Mouse (Mus musculus): ENCODE measurements at regions not wholly inside any gene's neighbourhood (a gene's known extent, or its start where the extent isn't known, plus 50 kb on each side); places are given as distances from the start of the nearest gene placed in this dataset.
A peak's percentile ranks its signal among the peaks of the same experiment; 100 is the strongest.

- intact Hi-C loops (cut with DNase I), result no loop called here
- DNase-seq, result no peak
Observed at GRCm38 (mm10) chr13:102113941-102114340, 345.9 kb upstream of the Pik3r1 start.

DNA sequence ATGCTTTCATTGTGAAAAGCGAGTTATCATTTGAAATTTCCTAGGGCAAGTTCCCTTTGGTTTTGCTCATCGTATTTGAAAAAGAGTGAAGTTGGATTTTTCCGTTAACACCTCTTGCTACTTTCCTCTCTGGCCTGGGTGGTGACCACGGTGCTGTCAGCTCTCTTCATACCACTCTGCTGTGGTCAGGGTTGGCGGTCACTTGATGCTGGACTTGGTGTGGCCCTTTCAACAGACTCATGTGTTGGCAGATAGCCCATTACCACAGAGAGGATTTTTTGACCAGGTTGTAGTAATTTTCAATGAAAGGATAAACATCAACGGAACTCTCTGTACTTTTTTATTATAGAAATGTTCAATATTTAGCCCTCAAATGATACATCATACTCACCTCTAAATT is 354.3 kb upstream of the Pik3r1 start:
- DNase-seq, result no peak
- intact Hi-C loops (cut with DNase I), result no loop called here

DNA sequence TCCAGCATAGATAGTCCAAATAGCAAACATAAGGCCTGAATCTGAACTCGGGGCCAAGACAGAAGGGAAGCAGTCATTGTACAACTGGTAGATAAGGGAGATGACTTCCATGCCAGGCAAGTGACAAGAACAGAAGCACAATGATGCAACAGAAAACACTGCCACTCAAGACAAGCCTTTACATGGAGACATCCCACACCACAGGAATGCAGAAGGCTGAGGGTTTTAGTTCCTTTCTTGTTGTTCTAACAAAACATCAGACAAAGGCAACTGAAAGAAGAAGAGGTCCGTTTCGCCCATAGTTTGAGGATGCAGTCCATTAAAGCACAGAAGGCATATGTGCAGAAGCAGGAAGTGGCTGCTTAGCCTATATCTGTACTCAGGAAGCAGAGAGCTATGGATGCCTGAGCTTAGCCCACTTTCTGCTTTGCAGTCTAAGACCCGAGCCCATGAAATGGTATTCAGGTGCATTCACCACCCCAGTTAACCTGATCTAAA is 360.0 kb upstream of the Pik3r1 start:
- intact Hi-C loops (cut with DNase I), result no loop called here
- DNase-seq, result no peak

DNA sequence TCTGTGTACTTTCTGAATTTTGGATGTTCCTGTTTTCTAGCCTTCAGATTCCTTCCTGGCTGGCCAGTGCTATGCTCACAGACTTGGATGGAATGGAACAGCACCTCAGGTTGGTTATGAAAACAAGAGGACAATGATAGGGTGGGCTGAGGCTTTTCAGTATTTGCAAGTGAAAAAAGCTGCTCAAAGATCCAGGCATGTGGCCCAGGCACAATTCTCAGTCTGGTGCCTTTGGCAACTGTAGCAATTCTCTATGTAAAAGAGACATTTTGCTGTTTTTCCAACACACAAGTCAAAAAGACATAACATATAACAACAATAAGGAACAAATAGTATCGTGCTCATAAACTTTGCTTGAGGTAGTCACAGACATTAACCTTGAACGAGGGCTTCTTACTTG is 363.4 kb upstream of the Pik3r1 start:
- DNase-seq, result no peak
- intact Hi-C loops (cut with DNase I), result no loop called here

DNA sequence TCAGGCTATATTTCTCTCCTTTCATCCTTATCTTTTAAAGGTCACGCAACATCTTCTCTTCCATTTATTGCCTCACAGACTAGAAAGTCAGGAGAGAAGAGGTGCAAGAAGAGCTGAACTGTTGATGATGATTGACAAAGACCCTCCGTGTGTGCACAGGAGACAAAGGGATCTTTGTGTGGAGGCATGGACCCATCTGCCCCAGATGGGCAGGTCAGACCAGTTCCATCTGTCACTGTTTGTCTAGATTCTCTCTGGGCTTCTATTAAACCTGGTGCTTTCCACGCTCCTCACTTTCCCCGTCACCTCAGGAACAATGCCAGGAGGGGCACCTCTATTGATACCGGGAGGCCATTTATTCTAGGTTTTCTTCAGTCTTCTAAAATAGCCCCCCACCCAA is 364.1 kb upstream of the Pik3r1 start:
- intact Hi-C loops (cut with DNase I), result no loop called here
- DNase-seq, result peak; percentile 8

DNA sequence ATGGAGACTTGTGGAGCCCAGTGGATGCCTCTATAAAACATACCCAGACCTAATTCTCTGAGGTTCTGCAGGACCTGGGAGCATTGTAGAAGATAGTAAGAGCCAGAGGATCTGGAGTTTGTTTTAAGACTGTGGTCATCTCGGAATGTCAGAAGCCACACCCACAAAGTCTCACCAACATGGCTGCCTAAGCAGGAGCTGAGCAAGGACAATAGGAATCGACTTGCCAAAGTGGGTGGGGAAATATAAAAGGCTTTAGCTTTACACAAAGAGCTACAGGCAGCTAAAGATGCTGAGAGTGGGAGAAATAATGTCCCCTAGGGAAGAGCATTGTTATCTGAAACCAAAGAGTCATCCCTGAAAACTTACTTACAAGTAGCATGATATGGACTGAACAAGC is 364.7 kb upstream of the Pik3r1 start:
- intact Hi-C loops (cut with DNase I), result no loop called here
- DNase-seq, result no peak

- no peak for DNase-seq
- intact Hi-C loops (cut with DNase I), result no loop called here
Observed at GRCm38 (mm10) chr13:102135210-102135609, 367.2 kb upstream of the Pik3r1 start.

DNA sequence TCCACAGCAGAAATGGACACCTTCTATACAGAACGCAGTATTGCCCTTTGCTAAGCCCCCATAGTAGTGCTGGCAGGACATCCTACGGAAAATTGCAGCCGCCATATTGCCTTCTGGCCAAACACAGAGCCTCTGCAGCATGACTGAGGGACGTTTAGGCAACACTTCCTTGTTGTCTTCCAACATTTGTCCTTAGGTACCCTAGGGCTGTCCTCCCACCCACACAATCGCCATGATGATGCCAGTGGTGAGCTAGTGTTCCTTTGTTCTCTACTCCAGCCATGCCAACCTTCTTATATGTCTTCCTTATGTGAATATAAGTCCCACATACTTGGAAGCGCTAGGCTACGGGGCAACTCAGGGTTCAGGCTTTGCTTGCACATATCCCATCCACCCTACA is 375.0 kb upstream of the Pik3r1 start:
- DNase-seq, result no peak
- intact Hi-C loops (cut with DNase I), result no loop called here

- DNase-seq, result no peak
- intact Hi-C loops (cut with DNase I), result no loop called here
Observed at GRCm38 (mm10) chr13:102143848-102144247, 375.8 kb upstream of the Pik3r1 start.

- no peak for DNase-seq
- intact Hi-C loops (cut with DNase I), result no loop called here
Observed at GRCm38 (mm10) chr13:102148039-102148438, 380.0 kb upstream of the Pik3r1 start.

DNA sequence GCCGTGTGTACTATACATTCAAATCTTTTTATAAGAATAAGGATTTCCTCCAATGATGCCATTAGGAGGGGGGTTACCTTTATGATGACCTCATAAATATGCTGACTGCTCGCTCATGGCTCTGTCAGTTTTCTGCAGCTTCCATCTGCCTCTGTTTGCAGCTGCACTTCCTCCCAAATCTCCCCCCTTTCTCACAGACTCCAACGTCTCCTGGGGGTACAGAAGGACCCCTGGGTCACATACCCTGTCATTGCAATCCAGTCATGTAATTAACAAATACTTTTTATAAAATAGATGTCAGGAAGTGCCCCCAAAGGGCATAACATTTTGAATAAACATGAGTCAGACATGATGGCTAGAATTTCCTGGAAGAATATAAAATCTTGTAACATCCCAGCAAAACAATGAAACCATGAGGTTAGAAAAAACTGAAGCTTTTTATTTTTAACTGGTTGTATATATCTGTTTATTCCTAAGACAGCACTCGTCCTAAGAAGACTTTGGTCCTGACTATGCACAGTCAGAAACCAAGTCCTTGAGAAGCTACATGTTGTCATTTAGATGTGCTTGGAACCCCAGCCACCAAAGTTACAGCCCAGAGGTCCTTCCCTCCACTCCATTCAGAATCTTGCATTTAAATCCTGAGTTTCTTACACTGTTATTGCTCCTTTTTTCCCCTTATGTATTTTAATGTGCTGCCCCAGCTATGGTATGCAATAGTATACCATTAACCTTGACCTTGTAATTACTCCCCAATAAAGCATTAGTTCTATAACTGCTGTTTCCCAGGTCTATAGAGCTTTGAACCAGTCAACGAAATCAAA is 386.0 kb upstream of the Pik3r1 start:
- no peak for DNase-seq
- intact Hi-C loops (cut with DNase I), result no loop called here

DNA sequence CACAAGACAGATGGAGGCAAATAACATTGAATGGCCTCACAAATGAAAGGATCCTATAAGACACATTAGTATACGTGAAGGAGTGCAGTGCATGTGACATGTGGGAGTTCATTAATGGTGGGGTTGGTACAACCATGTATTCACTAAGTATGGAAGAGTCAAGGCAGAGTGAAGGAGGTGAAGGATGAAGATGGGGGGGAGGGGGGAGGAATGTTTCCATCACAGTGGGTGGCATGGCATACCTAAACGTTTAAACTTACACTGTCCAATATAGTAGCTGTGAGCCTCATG is 386.5 kb upstream of the Pik3r1 start:
- DNase-seq, result no peak
- intact Hi-C loops (cut with DNase I), result no loop called here

GRCm38 (mm10) chr13:102157369-102158130 is 389.5 kb upstream of the Pik3r1 start:
- intact Hi-C loops (cut with DNase I), result no loop called here
- no peak for DNase-seq

- intact Hi-C loops (cut with DNase I), result no loop called here
- DNase-seq, result no peak
Observed at GRCm38 (mm10) chr13:102173382-102174234, 405.6 kb upstream of the Pik3r1 start.

DNA sequence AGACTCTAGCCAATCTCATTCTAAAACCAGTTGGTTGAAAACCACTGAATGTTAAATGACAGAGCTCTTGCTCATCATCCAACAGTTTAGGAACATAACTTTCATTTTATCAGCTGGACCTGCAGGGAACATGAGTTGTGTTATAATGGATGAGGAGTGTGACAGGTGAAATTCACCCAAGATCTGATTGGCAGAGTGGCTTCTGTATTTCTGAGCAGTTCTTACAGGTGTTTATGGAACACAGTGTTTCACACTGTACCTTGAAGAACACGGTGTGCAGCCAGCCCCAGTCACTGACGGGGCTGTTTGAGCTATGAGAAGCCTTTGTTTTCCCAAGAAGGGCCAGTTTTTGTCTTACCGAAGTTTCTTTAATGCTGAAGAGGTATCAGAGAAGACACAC is 406.4 kb upstream of the Pik3r1 start:
- intact Hi-C loops (cut with DNase I), result no loop called here
- no peak for DNase-seq

DNA sequence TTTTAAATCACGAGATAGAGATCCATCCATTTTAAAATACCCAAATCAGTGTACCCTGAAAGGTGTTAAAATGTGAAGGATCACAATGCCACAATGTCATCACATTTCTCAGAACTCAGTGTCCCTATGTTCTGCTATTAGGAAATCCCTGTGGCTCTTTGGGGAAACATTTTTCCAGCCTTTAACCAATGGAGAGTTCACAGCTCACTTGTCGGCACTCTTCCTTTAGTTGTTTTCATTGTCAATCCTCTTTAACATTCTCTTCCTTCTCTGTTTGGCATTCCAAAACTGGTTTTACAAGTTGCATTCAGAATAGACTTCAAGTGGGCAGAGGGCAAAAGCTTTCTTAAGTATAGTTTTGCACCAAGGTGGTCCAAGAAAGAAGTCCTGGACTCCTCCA is 406.9 kb upstream of the Pik3r1 start:
- intact Hi-C loops (cut with DNase I), result no loop called here
- no peak for DNase-seq

DNA sequence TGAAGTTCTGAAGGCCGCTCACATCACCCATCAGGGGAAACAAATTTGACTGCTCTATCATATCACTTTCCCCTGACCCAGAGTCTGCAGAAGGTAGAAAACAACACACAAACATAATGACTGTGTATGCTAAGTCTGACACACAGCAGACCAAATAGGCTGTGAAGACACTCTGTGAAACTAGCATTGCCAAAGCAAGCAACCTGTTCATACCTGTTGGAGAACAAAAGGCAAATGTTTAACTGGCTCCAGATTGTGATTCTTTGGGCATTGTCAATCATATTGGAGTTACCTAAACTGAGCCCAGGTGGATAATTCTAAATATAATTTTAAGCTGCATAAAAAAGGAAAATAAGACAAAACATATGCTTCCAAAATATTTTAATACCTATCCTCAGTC is 407.4 kb upstream of the Pik3r1 start:
- no peak for DNase-seq
- intact Hi-C loops (cut with DNase I), result no loop called here

- no peak for DNase-seq
- intact Hi-C loops (cut with DNase I), result no loop called here
Observed at GRCm38 (mm10) chr13:102176456-102176855, 408.4 kb upstream of the Pik3r1 start.

- intact Hi-C loops (cut with DNase I), result no loop called here
- no peak for DNase-seq
Observed at GRCm38 (mm10) chr13:102194716-102195115, 426.7 kb upstream of the Pik3r1 start.

DNA sequence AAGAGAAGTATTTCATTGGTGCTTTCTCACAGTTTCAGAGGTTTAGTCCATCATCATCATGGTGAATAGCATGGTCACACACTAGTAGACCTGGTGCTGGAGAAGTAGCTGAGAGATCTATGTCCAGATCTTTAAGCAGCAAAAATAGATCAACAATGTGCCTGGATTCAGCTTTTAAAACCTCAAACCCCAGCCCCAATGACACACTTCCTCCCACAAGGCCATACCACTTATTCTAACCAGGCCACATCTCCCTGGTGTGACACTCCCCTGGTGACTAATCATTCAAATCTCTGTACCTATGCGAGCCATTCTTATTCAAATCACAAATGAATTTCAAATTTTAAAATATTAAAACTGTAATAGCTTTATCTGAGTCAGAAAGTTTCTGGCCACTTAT is 434.3 kb upstream of the Pik3r1 start:
- no peak for DNase-seq
- intact Hi-C loops (cut with DNase I), result no loop called here

GRCm38 (mm10) chr13:102218486-102218885 is 450.5 kb upstream of the Pik3r1 start:
- intact Hi-C loops (cut with DNase I), result no loop called here
- DNase-seq, result peak; percentile 23
